Mouse (Mus musculus): ENCODE data around the gene Pi4k2a. TPM values are rescaled to one million over a fixed set of nuclear protein-coding genes. Genes with fewer than 3 reads are reported as not detected.

The Pi4k2a gene
- total RNA-seq, 1 experiment, result 23.2 TPM

GRCm38 (mm10) chr19:42144067-42144466, 53.8 kb downstream of the Pi4k2a start:
- H3K27ac ChIP-seq (ENCODE audit: insufficient read depth, low read depth, low read length, poor library complexity, severe bottlenecking), result no peak overlapping the region; the same call in 1 of the 2 replicates
- H3K36me3 ChIP-seq (ENCODE audit: control insufficient read depth, insufficient read depth, low read length, poor library complexity, severe bottlenecking), result no peaks in the 10 kb centered on the region
- no peak overlapping the region for H3K4me3 ChIP-seq (ENCODE audit: insufficient read depth in 1 of 2, low read depth in 1 of 2, low read length in 2 of 2, poor library complexity in 1 of 2, severe bottlenecking in 1 of 2)
- no peak for TF ChIP-seq CHD2 (IDR thresholded peaks at IDR 0.05; ENCODE audit: low read depth, low read length)
- no peak for TF ChIP-seq MAFK (IDR thresholded peaks at IDR 0.05; ENCODE audit: insufficient read depth, low read depth, low read length)
- no peak for TF ChIP-seq HCFC1 (IDR thresholded peaks at IDR 0.05; ENCODE audit: borderline replicate concordance, insufficient read depth, low read length)
- TF ChIP-seq ZC3H11A (IDR thresholded peaks at IDR 0.05; ENCODE audit: borderline replicate concordance, low read depth, low read length), result no peak
- TF ChIP-seq ZNF384 (IDR thresholded peaks at IDR 0.05; ENCODE audit: low read depth, low read length), result no peak
- in situ Hi-C loops (cut with MboI; ENCODE audit: low sequenced_read_pairs in 2 of 2, unreplicated experiment in 2 of 2), result no loop called here
- no peaks in the 10 kb centered on the region for H3K9me3 ChIP-seq (ENCODE audit: control insufficient read depth, insufficient read depth, low read depth, low read length)
- no peak for DNase-seq (ENCODE audit: low read depth, low spot score)
- peaks cover 8 to 13% of the 10 kb centered on the region in 2 experiments for H3K4me1 ChIP-seq (ENCODE audit: control insufficient read depth in 2 of 2, insufficient read depth in 2 of 2, low read length in 2 of 2, poor library complexity in 1 of 2)
- H3K9ac ChIP-seq (ENCODE audit: insufficient read depth, low read depth, low read length, poor library complexity, severe bottlenecking), result no peak overlapping the region

DNA sequence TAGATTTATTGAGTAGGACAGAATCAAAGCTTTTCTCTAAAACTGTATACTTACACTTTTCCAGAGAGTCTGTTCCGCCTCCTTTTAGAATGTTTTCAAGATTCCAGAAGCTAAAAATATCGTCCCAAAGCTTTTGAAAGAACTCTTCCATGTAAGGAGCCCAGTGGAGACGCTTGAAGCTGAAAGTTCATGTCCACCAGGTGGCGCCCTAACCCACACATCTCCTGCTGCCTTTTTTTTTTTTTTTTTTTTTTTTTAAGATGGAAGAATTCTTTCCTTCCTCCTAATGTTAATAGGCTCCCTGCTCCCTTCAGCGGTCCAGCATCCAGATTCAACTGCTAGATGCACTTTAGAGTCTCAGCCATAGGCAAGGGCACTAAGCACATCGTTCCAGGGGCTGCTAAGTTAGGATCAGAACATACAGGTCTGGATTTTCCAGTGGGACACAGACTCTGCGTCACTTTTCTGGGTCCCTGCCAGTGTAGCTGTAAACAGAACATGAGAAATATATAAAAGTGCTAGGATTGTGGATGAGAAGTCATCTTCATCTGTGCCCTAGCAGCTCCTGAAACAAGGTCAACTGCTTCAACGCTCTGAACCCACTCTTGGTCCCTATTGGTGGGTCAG, 54.4 kb downstream of the Pi4k2a start:
- in situ Hi-C loops (cut with MboI; ENCODE audit: low sequenced_read_pairs in 2 of 2, unreplicated experiment in 2 of 2), result no loop called here
- H3K36me3 ChIP-seq (ENCODE audit: control insufficient read depth, insufficient read depth, low read length, poor library complexity, severe bottlenecking), result no peaks in the 10 kb centered on the region
- H3K4me3 ChIP-seq (ENCODE audit: insufficient read depth in 1 of 2, low read depth in 1 of 2, low read length in 2 of 2, poor library complexity in 1 of 2, severe bottlenecking in 1 of 2), result no peak overlapping the region
- H3K4me1 ChIP-seq (ENCODE audit: control insufficient read depth in 2 of 2, insufficient read depth in 2 of 2, low read length in 2 of 2, poor library complexity in 1 of 2), result peaks cover 8 to 16% of the 10 kb centered on the region in 2 experiments
- DNase-seq (ENCODE audit: low read depth, low spot score), result peak; percentile 89
- no peak overlapping the region for H3K9ac ChIP-seq (ENCODE audit: insufficient read depth, low read depth, low read length, poor library complexity, severe bottlenecking)
- TF ChIP-seq ZC3H11A (IDR thresholded peaks at IDR 0.05; ENCODE audit: borderline replicate concordance, low read depth, low read length), result no peak
- peak; percentile 46; the same call in 1 of the 2 replicates for TF ChIP-seq MAFK (IDR thresholded peaks at IDR 0.05; ENCODE audit: insufficient read depth, low read depth, low read length)
- TF ChIP-seq HCFC1 (IDR thresholded peaks at IDR 0.05; ENCODE audit: borderline replicate concordance, insufficient read depth, low read length), result no peak; the same call in 1 of the 2 replicates
- TF ChIP-seq ZNF384 (IDR thresholded peaks at IDR 0.05; ENCODE audit: low read depth, low read length), result peak; percentile 99
- H3K9me3 ChIP-seq (ENCODE audit: control insufficient read depth, insufficient read depth, low read depth, low read length), result no peaks in the 10 kb centered on the region
- H3K27ac ChIP-seq (ENCODE audit: insufficient read depth, low read depth, low read length, poor library complexity, severe bottlenecking), result no peak overlapping the region

GRCm38 (mm10) chr19:42145210-42145609, 54.9 kb downstream of the Pi4k2a start:
- Histone ChIP-seq H3K4me1 (ENCODE audit: control insufficient read depth in 2 of 2, insufficient read depth in 2 of 2, low read length in 2 of 2, poor library complexity in 1 of 2) (peaks cover 8 to 19% of the 10 kb centered on the region in 2 experiments), H3K36me3 (ENCODE audit: control insufficient read depth, insufficient read depth, low read length, poor library complexity, severe bottlenecking) (no peaks in the 10 kb centered on the region), H3K9me3 (ENCODE audit: control insufficient read depth, insufficient read depth, low read depth, low read length) (no peaks in the 10 kb centered on the region), H3K4me3 (ENCODE audit: insufficient read depth in 1 of 2, low read depth in 1 of 2, low read length in 2 of 2, poor library complexity in 1 of 2, severe bottlenecking in 1 of 2) (no peak overlapping the region), H3K9ac (ENCODE audit: insufficient read depth, low read depth, low read length, poor library complexity, severe bottlenecking) (no peak overlapping the region), H3K27ac (ENCODE audit: insufficient read depth, low read depth, low read length, poor library complexity, severe bottlenecking) (no peak overlapping the region)
- no peak for DNase-seq (ENCODE audit: low read depth, low spot score)
- in situ Hi-C loops (cut with MboI; ENCODE audit: low sequenced_read_pairs in 2 of 2, unreplicated experiment in 2 of 2), result no loop called here
- TF ChIP-seq HCFC1 (IDR thresholded peaks at IDR 0.05; ENCODE audit: borderline replicate concordance, insufficient read depth, low read length) (no peak), MAFK (IDR thresholded peaks at IDR 0.05; ENCODE audit: insufficient read depth, low read depth, low read length) (no peak), CHD2 (IDR thresholded peaks at IDR 0.05; ENCODE audit: low read depth, low read length) (no peak)

- in situ Hi-C loops (cut with MboI; ENCODE audit: low sequenced_read_pairs in 2 of 2, unreplicated experiment in 2 of 2), result no loop called here
Observed at GRCm38 (mm10) chr19:42145731-42146130, 55.5 kb downstream of the Pi4k2a start.

More at GRCm38 (mm10) chr19:42145731-42146130, 55.5 kb downstream of the Pi4k2a start:
- Histone ChIP-seq H3K27ac (ENCODE audit: insufficient read depth, low read depth, low read length, poor library complexity, severe bottlenecking) (no peak overlapping the region), H3K9me3 (ENCODE audit: control insufficient read depth, insufficient read depth, low read depth, low read length) (no peaks in the 10 kb centered on the region), H3K4me1 (ENCODE audit: control insufficient read depth in 2 of 2, insufficient read depth in 2 of 2, low read length in 2 of 2, poor library complexity in 1 of 2) (peaks cover 8 to 17% of the 10 kb centered on the region in 2 experiments), H3K4me3 (ENCODE audit: insufficient read depth in 1 of 2, low read depth in 1 of 2, low read length in 2 of 2, poor library complexity in 1 of 2, severe bottlenecking in 1 of 2) (no peak overlapping the region), H3K36me3 (ENCODE audit: control insufficient read depth, insufficient read depth, low read length, poor library complexity, severe bottlenecking) (0 out of 2 replicates have a peak, but pooled peaks cover 2% of the 10 kb centered on the region), H3K9ac (ENCODE audit: insufficient read depth, low read depth, low read length, poor library complexity, severe bottlenecking) (no peak overlapping the region)
- TF ChIP-seq ZC3H11A (IDR thresholded peaks at IDR 0.05; ENCODE audit: borderline replicate concordance, low read depth, low read length), result no peak
- TF ChIP-seq HCFC1 (IDR thresholded peaks at IDR 0.05; ENCODE audit: borderline replicate concordance, insufficient read depth, low read length), result no peak
- no peak for TF ChIP-seq ZNF384 (IDR thresholded peaks at IDR 0.05; ENCODE audit: low read depth, low read length)
- no peak for TF ChIP-seq CHD2 (IDR thresholded peaks at IDR 0.05; ENCODE audit: low read depth, low read length)
- no peak for TF ChIP-seq MAFK (IDR thresholded peaks at IDR 0.05; ENCODE audit: insufficient read depth, low read depth, low read length)
- no peak for DNase-seq (ENCODE audit: low read depth, low spot score)

Data from ES-E14 (cell line).